Mouse (Mus musculus): ENCODE results near the gene Mybphl. TPM values are rescaled to one million over a fixed set of nuclear protein-coding genes. Genes with fewer than 3 reads are reported as not detected.

Gene Mybphl
- total RNA-seq (2015; ENCODE audit: low replicate concordance) (not detected in 2 replicates), total RNA-seq (2017; ENCODE audit: low replicate concordance) (not detected in 2 replicates)

DNA sequence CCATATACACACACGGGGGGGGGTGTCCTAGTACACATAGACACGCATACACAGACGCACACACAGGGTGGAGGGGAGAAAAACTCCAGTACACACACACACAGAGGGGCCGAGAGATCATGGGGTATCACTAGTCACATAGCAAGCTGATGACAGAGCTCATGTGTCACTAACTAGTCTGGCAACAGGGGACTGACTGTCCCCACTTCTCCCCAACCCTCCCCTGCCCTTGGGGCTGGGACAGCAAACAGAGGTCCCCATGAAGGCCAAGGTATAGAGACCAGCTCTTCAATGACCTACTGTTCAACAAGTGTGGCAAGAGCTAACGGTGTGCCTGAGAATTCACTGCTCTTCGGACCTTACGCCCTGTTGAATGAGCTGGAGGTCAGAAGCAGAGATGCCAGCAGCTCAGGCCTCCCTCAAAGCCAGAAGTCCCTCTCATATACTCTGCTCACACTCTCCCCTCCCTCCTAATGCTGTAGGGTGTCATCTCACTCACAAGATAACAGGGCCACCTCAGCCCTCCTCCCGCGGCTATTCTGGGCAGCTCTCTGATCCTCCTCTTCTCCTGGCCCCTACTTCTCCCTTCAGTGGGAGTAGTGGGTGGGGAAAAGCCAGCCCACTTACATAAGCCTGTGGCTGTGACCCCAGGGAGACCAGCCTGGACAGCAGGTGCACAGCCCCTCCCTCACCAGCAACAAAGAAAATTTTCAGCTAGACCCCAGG is at the start of gene Mybphl:
Gene Mybphl, plus strand, starts transcription at position 642 of the 726 bp plus-strand sequence.
- ATAC-seq (replicated peaks; ENCODE audit: low FRiP score, poor library complexity, severe bottlenecking), result no peak

DNA sequence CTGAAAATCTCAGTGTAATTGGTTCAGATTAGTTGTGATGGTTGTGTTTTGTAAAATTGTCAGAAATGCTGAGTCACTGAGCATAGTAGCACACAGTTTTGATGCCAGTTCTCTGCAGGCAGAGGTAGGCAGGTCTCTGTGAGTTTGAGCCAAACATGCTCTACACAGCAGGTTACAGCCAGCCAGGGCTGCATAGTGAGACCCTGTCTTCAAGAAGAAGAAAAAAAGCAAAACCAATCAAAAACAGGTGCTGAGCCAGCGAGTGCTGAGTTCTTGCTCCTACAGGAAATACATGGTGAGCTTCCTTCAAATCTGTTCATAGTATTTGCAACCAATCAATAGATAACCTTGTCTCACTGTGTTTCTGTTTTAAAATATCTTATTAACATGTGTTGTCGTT is 46.2 kb upstream of the Mybphl start:
- ATAC-seq (replicated peaks; ENCODE audit: low FRiP score, poor library complexity, severe bottlenecking), result no peak

DNA sequence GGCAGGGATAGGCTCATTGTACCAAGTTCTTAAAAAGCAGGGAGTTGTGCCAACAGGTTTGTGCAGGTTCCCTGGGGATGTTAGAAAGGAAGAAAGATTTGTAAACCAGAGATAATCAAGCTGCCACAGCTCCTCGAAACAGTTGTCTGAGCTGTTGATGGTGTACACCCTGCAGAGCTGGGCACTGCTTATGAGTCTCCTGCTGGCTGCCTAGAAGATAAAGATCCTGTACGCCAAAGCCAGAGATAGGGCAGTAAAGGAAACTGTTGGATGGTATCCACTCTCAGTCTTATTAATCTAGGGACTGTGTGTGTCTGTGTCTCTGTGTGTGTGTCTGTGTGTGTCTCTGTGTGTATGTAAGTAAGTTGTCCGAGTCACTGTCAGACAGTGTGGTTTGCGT is 43.0 kb upstream of the Mybphl start:
- 0 out of 2 replicates have a peak, but pooled peaks have one; percentile 55 for ATAC-seq (replicated peaks; ENCODE audit: low FRiP score, poor library complexity, severe bottlenecking)

DNA sequence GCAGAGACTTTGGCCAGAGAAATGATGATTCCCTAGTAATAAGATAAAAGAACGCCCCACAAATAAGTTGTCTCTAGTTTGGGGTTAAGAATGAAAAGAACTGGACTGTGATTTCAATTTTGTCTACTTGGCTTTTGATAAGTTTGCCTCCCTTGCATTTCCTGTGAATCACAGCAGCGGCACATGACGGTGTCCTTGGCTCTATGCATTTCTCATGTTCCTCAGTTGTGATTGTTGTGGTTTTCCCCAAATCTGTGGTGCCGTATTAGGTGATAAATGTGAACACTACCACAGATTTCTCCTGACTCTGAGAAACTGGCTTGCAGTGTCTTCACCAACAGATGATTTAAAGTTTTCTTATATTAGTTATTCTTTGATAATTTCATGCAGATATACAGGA is 42.6 kb upstream of the Mybphl start:
- no peak for ATAC-seq (replicated peaks; ENCODE audit: low FRiP score, poor library complexity, severe bottlenecking)

DNA sequence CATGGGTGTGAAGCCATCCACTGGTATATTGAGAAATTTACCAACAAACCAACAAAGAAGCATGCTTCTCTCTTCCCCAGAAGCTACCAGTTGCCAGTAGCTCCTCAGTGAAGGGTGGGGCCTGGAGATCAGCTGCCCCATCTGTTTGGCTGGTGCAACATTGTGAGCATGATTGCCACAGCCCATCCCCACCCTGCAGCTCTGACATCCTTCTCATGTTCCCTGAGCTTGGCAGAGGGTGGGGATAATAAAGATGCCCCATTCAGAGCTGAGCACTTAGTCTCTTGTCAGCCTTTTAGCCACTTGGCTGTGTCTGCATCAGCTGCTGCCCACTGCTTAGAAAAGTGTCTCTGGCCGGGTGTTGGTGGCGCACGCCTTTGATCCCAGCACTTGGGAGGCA is 41.7 kb upstream of the Mybphl start:
- peak; percentile 81 for ATAC-seq (replicated peaks; ENCODE audit: low FRiP score, poor library complexity, severe bottlenecking)

DNA sequence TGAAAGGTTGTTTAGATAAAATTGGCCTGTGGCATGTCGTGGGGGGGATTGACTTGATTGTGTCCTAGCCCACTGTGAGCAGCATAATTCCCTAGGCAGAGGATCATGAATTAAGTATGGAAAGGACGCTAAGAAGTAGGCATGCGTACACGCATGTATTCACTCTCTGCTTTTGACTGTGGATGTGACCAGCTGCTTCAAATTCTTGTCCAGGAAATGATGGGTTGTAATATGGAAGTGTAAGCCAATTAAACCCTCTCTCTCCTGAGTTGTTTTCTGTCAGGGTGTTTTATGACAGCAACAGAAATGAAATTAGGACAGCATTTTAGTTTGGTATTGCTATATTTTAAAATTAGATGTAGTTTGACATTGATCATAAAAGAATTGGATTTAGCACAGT is 39.9 kb upstream of the Mybphl start:
- ATAC-seq (replicated peaks; ENCODE audit: low FRiP score, poor library complexity, severe bottlenecking), result no peak

DNA sequence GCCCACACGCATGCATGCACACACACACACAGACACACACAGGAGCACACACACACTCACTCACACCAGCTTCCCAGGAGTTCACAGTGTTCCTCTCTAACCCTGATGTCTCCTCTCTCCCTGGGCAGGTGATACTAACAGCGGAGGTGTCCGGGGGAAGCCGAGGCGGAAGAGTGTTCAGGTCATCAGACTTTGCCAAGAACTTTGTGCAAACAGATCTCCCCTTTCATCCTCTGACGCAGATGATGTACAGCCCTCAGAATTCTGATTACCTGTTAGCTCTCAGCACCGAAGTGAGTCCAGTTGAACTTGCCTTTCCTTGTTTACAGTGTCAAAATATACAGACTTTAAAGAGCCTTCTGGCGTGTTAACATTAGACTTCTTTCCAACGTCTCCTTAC is 39.2 kb upstream of the Mybphl start:
- no peak for ATAC-seq (replicated peaks; ENCODE audit: low FRiP score, poor library complexity, severe bottlenecking)

DNA sequence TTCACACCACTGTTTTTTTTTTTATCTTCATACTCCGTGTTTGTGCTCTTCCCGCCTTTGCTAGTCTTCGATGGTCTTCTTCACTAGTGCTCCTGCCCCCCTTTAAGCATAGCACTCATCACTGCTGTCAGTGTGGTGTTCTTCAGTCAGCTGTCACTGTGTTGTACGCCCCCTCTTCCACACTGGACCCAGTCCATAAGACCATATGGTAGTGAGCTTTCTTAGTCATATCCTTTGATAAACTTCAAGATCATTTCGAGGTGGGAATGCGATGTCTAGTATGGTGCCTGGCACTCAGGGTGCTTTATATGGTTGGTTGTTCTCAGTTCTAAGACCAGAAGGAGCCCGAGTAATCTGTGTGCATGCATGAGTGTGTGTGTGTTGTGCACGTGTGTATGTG is 37.4 kb upstream of the Mybphl start:
- ATAC-seq (replicated peaks; ENCODE audit: low FRiP score, poor library complexity, severe bottlenecking), result no peak

DNA sequence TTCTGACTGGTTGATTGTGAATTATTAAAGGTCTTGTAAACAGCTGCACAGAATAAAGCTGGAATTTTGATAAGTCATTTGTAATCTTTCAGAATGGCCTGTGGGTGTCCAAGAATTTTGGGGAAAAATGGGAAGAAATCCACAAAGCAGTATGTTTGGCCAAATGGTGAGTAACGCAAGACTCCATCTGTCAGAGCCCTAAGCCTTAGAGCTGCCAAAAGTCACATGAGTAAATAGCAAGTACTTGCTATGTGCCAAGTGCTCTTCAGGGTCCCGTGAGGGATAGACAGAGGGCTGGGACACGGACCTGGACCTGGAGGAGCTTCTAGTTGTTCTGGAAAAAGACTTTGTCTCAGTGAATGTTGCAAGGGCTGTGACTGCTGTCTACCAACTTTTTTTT is 36.8 kb upstream of the Mybphl start:
- no peak for ATAC-seq (replicated peaks; ENCODE audit: low FRiP score, poor library complexity, severe bottlenecking)

DNA sequence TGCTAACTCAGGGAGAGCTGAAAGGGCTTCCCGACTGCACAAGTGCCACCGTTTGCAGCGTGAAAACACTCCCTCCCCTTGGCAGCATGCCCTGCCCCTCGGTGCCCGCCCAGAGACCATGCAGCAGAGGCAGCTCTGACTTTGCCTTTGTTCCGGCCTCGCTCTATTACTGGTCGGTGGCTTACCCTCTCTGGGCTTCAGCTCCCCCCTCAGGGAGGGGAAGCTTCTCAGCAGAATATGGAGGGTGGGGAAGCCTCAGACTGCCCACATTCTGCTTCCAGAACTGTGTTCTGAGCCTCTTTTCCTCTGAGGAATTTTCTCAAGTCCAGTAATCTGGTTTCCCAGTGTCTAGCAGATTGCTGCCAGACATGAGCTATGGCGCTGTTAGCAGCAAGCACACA is 36.3 kb upstream of the Mybphl start:
- ATAC-seq (replicated peaks; ENCODE audit: low FRiP score, poor library complexity, severe bottlenecking), result 0 out of 2 replicates have a peak, but pooled peaks have one; percentile 39

DNA sequence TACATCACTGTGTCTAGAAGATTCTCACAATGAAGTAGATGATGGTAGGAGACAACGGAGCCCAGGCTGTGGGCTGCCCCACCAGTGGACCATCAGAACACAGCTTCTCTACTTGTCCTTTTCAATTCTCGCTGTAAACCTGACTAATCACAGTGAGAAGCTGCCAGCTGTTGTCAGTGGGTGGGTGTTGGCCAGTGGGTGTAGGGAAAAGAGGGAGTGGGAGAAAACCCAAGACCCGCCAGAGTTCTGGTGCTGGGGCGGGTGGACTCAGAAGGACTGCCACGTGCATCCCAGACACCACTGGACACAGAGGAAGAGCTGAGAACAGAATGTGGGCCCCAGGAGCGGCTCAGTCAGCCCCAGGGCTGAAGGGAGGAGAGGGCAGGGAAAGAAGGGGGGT is 33.9 kb upstream of the Mybphl start:
- ATAC-seq (replicated peaks; ENCODE audit: low FRiP score, poor library complexity, severe bottlenecking), result no peak

DNA sequence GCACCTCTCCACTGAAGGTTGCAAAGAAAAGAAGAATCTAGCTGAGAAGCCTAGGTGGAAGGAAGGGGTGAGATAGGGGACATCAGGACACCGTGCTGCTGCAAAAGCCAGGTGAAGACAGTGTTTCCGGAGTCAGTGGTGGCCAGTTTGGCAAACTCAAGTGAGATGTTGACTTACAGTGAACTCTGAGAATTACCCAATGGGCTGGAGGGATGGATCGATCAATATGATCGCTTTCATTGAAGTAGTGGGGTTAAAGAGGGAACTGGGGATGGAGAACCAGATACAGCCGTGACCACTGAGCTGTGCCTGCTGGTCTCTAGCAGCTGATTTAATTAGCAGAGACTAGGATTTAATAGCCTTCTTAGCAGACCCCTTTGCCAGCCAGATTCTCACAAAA is 27.8 kb upstream of the Mybphl start:
- no peak for ATAC-seq (replicated peaks; ENCODE audit: low FRiP score, poor library complexity, severe bottlenecking)

DNA sequence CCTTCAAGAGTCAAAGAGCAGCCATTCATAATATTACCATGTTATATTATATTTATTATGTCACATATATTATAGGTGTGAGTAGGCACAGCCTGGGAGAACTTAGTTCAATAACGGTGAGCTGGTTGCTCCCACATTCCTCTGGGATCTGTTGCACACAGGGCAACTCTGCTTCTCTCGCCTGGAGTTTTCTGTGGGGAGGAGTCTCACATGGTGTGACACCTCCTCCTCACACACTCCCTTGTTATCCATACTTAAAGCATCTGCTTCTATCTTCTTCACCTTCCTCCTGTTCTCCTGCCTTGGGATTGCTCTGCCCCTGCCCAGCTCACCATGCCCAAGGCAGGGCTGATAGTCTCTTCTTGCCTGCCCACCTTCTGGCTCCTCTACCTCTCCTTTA is 23.7 kb upstream of the Mybphl start:
- ATAC-seq (replicated peaks; ENCODE audit: low FRiP score, poor library complexity, severe bottlenecking), result no peak

DNA sequence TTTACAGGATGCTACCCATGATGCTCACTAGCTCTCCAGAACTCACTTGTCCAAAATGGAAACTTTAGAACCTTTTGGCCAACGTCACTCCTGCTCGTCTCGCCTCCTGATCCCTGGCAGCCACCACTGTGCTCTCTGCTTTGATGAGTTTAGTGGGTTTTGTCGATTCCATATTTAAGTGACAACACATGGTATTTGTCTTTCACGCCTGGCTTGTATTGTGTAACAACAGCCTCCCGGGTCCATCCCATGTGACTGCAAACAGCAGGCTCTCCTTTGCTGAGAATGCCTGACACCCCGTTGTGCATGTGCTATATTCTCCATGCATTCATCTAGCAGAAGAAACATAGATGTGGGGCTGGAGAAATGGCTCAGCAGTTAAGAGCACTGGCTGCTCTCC is 22.5 kb upstream of the Mybphl start:
- ATAC-seq (replicated peaks; ENCODE audit: low FRiP score, poor library complexity, severe bottlenecking), result no peak

DNA sequence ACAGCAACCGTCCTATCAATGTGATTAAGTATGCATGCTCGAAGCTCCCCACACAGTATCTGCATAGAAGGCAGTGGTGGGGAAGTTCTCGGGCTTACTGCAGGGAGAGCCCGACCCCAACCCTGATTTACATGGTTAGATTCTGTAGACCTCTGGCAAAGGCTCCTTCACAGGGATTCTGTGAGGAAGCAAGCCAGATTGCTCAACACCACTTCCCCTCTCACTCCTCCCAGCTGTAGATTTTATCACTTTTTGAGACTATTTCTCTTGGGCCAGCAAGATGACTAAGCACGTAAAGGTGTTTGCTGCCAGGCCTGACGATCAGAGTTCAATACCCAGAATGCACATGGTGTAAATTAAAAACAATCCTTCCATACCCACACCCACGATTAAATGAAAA is 18.9 kb upstream of the Mybphl start:
- no peak for ATAC-seq (replicated peaks; ENCODE audit: low FRiP score, poor library complexity, severe bottlenecking)

DNA sequence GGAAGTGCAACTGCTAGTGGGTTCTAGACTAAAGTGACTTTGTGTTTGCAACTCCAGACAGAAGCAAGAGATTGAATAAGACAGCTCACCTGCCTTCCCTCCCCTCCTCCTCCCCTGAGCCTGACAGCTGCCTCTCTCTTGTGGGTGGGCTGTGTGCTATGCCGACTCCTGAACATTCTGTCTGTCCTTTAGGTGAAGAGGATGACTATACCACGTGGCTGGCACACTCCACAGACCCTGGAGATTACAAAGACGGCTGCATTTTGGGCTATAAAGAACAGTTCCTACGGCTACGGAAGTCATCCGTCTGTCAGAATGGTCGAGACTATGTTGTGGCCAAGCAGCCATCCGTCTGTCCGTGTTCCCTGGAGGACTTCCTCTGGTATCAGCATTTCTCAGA is 16.3 kb upstream of the Mybphl start:
- ATAC-seq (replicated peaks; ENCODE audit: low FRiP score, poor library complexity, severe bottlenecking), result no peak

DNA sequence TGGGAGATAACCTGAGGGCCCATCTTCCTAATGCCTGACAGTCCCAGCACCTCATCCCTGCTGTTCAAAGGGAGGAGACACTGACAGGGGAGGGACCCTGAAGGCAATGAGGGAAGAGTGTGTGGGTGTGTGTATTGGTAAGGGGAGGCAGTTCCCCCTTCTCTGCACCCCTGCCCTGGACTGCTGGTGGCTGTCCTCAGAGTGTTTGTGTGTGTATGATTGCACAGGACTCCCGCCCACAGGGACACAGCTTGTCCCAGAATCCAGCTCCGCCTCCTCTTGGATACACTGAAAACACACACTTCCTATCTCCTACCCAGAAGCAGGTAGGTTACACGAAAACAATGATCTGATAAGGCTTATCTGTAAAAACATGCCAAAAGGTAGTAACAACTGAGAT is 9.5 kb upstream of the Mybphl start:
- no peak for ATAC-seq (replicated peaks; ENCODE audit: low FRiP score, poor library complexity, severe bottlenecking)

DNA sequence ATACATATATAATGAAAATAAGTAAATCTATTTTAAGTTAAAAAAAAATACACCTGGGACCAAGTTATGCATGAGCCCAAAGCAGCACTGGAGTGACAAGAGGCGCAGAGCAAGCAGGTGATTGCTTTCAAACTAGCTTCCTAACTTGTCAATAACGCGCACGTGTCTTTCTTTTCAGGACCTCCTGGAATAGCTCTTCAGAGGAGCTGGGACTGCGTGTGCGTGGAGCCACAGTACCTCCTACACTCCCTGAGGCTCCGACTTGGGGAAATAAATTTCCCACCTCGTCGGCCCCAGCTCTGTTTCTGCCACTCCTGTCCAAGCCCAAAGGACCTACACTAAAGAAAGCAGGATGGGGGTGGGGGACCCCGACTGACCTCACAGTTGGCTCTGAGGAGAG is 7.7 kb upstream of the Mybphl start:
- no peak for ATAC-seq (replicated peaks; ENCODE audit: low FRiP score, poor library complexity, severe bottlenecking)

DNA sequence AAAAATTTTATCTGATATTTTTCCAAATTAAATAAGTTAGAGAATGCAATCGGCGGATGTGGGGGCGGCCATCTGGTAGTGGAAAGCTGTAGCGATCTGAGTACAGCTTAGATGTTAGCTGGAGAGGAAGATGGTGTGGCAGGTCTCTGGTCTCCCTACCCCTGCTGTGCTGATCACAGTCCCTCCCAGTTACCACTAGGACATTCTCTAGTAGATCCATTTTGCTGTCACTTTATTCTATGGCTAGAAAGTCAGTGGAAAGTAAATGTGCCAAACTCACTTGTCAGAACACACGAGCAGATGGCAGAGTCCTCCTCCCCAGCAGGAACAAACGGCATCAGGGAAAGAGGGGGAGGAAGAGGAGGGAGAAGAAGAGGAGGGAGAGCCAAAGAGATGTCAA is 6.3 kb upstream of the Mybphl start:
- no peak for ATAC-seq (replicated peaks; ENCODE audit: low FRiP score, poor library complexity, severe bottlenecking)

DNA sequence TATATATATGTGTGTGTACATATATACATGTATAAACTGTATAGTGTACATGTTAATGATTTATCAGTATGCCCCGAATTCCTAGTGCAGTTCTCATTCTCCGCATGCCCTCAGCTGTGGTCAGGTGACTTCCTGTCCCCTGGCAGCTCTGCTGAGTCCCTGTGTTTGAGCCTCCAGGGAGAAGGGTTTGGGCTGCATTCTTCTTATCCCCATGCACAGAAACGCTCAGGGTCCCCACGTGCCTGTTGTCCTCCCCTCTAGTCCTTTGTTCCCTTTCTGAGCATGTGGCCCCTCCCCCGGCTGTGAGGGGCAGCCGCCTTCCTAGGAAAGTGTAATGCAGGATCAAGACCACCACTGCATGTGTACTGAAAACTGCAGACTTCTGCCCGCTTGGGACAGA is 3.8 kb upstream of the Mybphl start:
- no peak for ATAC-seq (replicated peaks; ENCODE audit: low FRiP score, poor library complexity, severe bottlenecking)

DNA sequence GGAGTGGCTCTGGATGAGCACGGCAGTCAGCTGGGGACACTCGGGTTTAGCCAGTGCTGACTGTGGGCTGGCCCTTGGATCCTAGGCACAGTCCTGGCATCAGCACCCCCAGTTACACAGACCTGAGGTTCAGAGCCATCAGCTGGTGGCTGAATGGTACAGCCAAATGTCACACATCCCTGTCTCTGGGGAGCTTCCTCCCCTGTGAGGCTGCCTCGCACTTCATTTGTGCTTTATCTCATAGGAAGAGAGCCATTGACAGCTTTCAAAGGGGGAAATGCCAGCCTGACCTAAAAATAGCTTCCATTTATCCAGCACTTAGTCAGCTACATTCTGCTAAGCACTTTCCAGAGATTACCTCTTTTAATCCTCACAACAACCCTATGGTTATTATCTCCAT is 1.1 kb upstream of the Mybphl start:
- no peak for ATAC-seq (replicated peaks; ENCODE audit: low FRiP score, poor library complexity, severe bottlenecking)

DNA sequence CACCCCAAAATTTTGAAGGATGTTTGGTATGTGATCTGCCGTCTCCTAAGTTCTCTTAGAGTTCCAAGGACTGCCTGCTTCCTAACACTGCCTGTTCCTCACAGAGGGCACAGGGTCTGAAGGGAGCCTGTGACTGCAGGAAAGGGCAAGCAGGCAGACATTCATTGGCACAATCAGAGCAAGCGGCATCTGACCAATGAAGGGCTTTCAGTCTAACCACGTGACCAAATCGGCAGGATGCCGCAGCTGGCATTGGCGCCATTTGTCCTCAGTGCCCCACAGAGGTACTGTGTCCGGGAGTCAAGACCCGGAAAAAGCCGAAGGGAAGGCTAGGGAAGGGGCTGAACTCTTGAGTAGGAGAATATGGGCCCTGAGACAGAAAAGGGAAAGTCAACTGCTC is 2.5 kb downstream of the Mybphl start:
- ATAC-seq (replicated peaks; ENCODE audit: low FRiP score, poor library complexity, severe bottlenecking), result no peak

Data from erythroid progenitor cell, adult 5-6 weeks (primary cell).